Mouse (Mus musculus): ENCODE measurements around the gene Nadk.

Gene Nadk

GRCm38 (mm10) chr4:155561661-155562442 lies at the start of gene Nadk:
Gene Nadk, plus strand, starts transcription at chr4:155562378.
- DNase-seq (ENCODE audit: extremely low spot score) = no peak

- DNase-seq (ENCODE audit: extremely low spot score) = no peak
Observed at GRCm38 (mm10) chr4:155514810-155515209, 47.4 kb upstream of the Nadk start.

- DNase-seq (ENCODE audit: extremely low spot score) = no peak
Observed at GRCm38 (mm10) chr4:155517948-155518517, 44.1 kb upstream of the Nadk start.

- DNase-seq (ENCODE audit: extremely low spot score) = no peak
Observed at GRCm38 (mm10) chr4:155522327-155522726, 39.9 kb upstream of the Nadk start.

- DNase-seq (ENCODE audit: extremely low spot score) = no peak
Observed at GRCm38 (mm10) chr4:155525751-155526150, 36.4 kb upstream of the Nadk start.

- no peak for DNase-seq (ENCODE audit: extremely low spot score)
Observed at GRCm38 (mm10) chr4:155529294-155529693, 32.9 kb upstream of the Nadk start.

GRCm38 (mm10) chr4:155549993-155550392 lies 12.2 kb upstream of the Nadk start:
- DNase-seq (ENCODE audit: extremely low spot score) = no peak

- no peak for DNase-seq (ENCODE audit: extremely low spot score)
Observed at GRCm38 (mm10) chr4:155550446-155550845, 11.7 kb upstream of the Nadk start.

- DNase-seq (ENCODE audit: extremely low spot score) = no peak
Observed at GRCm38 (mm10) chr4:155551073-155551472, 11.1 kb upstream of the Nadk start.

GRCm38 (mm10) chr4:155552917-155553532 lies 9.2 kb upstream of the Nadk start:
- DNase-seq (ENCODE audit: extremely low spot score) = no peak

- DNase-seq (ENCODE audit: extremely low spot score) = no peak
Observed at GRCm38 (mm10) chr4:155554880-155555279, 7.3 kb upstream of the Nadk start.

GRCm38 (mm10) chr4:155555464-155555863 lies 6.7 kb upstream of the Nadk start:
- no peak for DNase-seq (ENCODE audit: extremely low spot score)

GRCm38 (mm10) chr4:155559454-155559853 lies 2.7 kb upstream of the Nadk start:
- DNase-seq (ENCODE audit: extremely low spot score) = no peak

- DNase-seq (ENCODE audit: extremely low spot score) = no peak
Observed at GRCm38 (mm10) chr4:155560932-155561331, 1.2 kb upstream of the Nadk start.

- peak; percentile 58 for DNase-seq (ENCODE audit: extremely low spot score)
Observed at GRCm38 (mm10) chr4:155562725-155563399, 684 bp downstream of the Nadk start.

- DNase-seq (ENCODE audit: extremely low spot score) = peak; percentile 100
Observed at GRCm38 (mm10) chr4:155563400-155564231, 1.4 kb downstream of the Nadk start.

- no peak for DNase-seq (ENCODE audit: extremely low spot score)
Observed at GRCm38 (mm10) chr4:155564315-155565069, 2.3 kb downstream of the Nadk start.

GRCm38 (mm10) chr4:155566555-155566954 lies 4.4 kb downstream of the Nadk start:
- DNase-seq (ENCODE audit: extremely low spot score) = no peak

- no peak for DNase-seq (ENCODE audit: extremely low spot score)
Observed at GRCm38 (mm10) chr4:155568170-155568569, 6.0 kb downstream of the Nadk start.

- DNase-seq (ENCODE audit: extremely low spot score) = no peak
Observed at GRCm38 (mm10) chr4:155568632-155569370, 6.6 kb downstream of the Nadk start.
